Mouse (Mus musculus) common myeloid progenitor, adult 5-6 weeks (primary cell): Measurements from ENCODE around the gene Rab11a. TPM values are rescaled to one million over a fixed set of nuclear protein-coding genes. Genes with fewer than 3 reads are reported as not detected.

Source experiments
- ATAC-seq: replicated peaks from 2 replicates; pipeline ENCODE4 v1.8.0; 2016; ENCODE audit warnings: low read depth, mild to moderate bottlenecking, moderate TSS enrichment, inconsistent platforms; ENCODE audit not compliant: poor library complexity, severe bottlenecking
- total RNA-seq: library from RNA; stranded (forward); fragments of 200-1000, 187-1606 nt; gene quantifications from 2 replicates; pipeline ENCODE4 v1.2.3, GENCODE M21; 2017

Rab11a gene
- total RNA-seq, 1 experiment from 2014 or later, result 119 TPM

GRCm38 (mm10) chr9:64697677-64698076, 39.9 kb downstream of the Rab11a start:
- no peak for ATAC-seq

- no peak for ATAC-seq
Measured at GRCm38 (mm10) chr9:64697006-64697405, 40.6 kb downstream of the Rab11a start.

GRCm38 (mm10) chr9:64696404-64696803, 41.2 kb downstream of the Rab11a start:
- 0 out of 2 replicates have a peak, but pooled peaks have one; percentile 32 for ATAC-seq

GRCm38 (mm10) chr9:64695266-64695665, 42.3 kb downstream of the Rab11a start:
- ATAC-seq, result no peak

- no peak for ATAC-seq
Measured at GRCm38 (mm10) chr9:64693094-64693493, 44.5 kb downstream of the Rab11a start.

- peak; percentile 93 for ATAC-seq
Measured at GRCm38 (mm10) chr9:64691176-64691575, 46.4 kb downstream of the Rab11a start.

- ATAC-seq, result no peak
Measured at GRCm38 (mm10) chr9:64690771-64691170, 46.8 kb downstream of the Rab11a start.

GRCm38 (mm10) chr9:64688015-64688394, 49.6 kb downstream of the Rab11a start:
- ATAC-seq, result no peak

- ATAC-seq, result no peak
Measured at GRCm38 (mm10) chr9:64687122-64688014, 50.2 kb downstream of the Rab11a start.

- peak; percentile 69 for ATAC-seq
Measured at GRCm38 (mm10) chr9:64671341-64672319, 65.9 kb downstream of the Rab11a start.

- ATAC-seq, result no peak
Measured at GRCm38 (mm10) chr9:64668001-64668400, 69.6 kb downstream of the Rab11a start.

- ATAC-seq, result peak; percentile 58
Measured at GRCm38 (mm10) chr9:64667513-64667912, 70.0 kb downstream of the Rab11a start.

- peak; percentile 52; the same call in 1 of the 2 replicates for ATAC-seq
Measured at GRCm38 (mm10) chr9:64666549-64666948, 71.0 kb downstream of the Rab11a start.

Other genes starting within 250 kb of the Rab11a start
- 46.0 and 49.2 TPM in 2 replicates for gene Dennd4a, start 73.6 kb upstream of the Rab11a start, total RNA-seq
- gene Slc24a1, start 213.8 kb upstream of the Rab11a start, total RNA-seq, result 0.18 TPM in 1 of 2 replicates, not detected in the other
- gene Ints14, start 223.1 kb upstream of the Rab11a start, total RNA-seq, result 30.4 and 37.1 TPM in 2 replicates